Comparison of ENCODE assay signal across 8 mouse cellular contexts in the genomic region with DNA sequence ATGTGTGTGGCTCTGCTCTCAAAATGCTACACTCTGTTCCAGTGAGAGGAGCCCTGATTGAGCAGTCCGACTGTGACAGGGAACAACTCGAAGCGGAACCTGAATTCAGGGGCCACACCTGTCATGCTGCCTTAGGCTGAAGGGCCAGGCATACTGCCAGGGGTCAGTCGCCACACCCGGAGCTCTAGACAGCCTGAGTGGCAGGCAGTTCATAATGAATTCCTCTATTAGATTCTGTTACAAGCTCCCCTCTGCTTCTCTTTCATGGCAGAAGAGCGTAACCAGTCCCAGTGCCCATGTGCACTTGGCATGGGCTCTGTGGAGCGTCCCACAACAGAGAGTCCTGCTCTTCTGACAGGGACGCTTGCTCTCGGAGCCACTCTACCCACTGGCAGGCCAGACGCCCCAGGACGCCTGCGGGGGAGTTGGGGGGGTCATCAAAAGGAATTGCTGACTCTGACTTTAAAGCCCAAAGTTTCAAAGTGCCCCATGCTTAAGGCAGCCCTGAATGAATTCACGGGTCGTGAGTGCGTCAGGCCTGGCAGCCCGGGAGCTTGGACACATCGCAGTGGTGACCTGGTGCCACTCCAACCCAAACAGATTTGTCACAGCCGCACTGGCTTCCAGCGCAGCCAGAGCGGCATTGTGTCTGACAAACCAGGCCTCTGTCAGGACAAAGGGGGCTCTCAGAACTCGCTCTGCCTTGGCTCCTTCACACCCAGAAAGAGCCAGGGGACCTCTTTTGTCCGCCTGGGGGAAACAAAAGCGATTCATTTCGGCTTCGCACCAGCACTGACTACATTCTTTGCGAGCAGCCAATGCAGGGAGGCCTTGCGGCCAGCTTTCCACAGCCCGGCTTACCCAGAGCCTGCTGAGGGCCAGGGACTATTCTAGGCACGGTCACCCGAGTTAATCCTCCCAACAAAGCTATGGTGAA.
DNase-seq lines count a peak whose midpoint lies in the region; ATAC-seq lines count a peak whose summit lies in the region.

No protein-coding gene starts in this region.

- H3K27ac ChIP-seq in kidney, embryonic 16.5 days (ENCODE audit: low read length) = no peak overlapping the region
- H3K27ac ChIP-seq in midbrain, embryonic 15.5 days = peak overlapping the region; percentile 63

- 0 out of 2 replicates have a peak, but pooled peaks have one; percentile 49 for ATAC-seq in kidney, embryonic 16.5 days (ENCODE audit: low FRiP score, low TSS enrichment)
- ATAC-seq in frontal cortex, adult (ENCODE audit: low TSS enrichment) = peak; percentile 99
- ATAC-seq in midbrain, embryonic 15.5 days (replicated peaks) = peak; percentile 89
- ATAC-seq in erythroblast, adult 5-6 weeks (replicated peaks; ENCODE audit: low FRiP score, poor library complexity, severe bottlenecking) = no peak

- H3K9me3 ChIP-seq in kidney, embryonic 16.5 days (ENCODE audit: low read length) = no peaks in the 10 kb centered on the region
- H3K9me3 ChIP-seq in midbrain, embryonic 15.5 days = no peaks in the 10 kb centered on the region

- WGBS in kidney, embryonic 16.5 days = 33% methylated on average over 30 of the region's 30 CpGs
- 8% methylated on average over 30 of the region's 30 CpGs for WGBS in midbrain, embryonic 15.5 days

- no peaks in the 10 kb centered on the region for H3K27me3 ChIP-seq in kidney, embryonic 16.5 days (ENCODE audit: insufficient read depth, low read length)
- H3K27me3 ChIP-seq in midbrain, embryonic 15.5 days (replicated peaks) = no peaks in the 10 kb centered on the region

- intact Hi-C loops in heart, postnatal 36 days (cut with DNase I) = no loop called here

- no peak for DNase-seq in kidney, postnatal 14 days
- DNase-seq in heart, postnatal 36 days = peak; percentile 42 to 63
- peak; percentile 65 to 76 for DNase-seq in left cerebral cortex, adult 9 months (ENCODE audit: low spot score in 2 of 2)
- no peak for DNase-seq in liver

- H3K4me3 ChIP-seq in kidney, embryonic 16.5 days (ENCODE audit: low read length) = no peak overlapping the region
- H3K4me3 ChIP-seq in midbrain, embryonic 15.5 days = no peak overlapping the region

- peaks cover 12% of the 10 kb centered on the region for H3K4me1 ChIP-seq in kidney, embryonic 16.5 days (ENCODE audit: insufficient read depth, low read length)
- peaks cover 29% of the 10 kb centered on the region for H3K4me1 ChIP-seq in midbrain, embryonic 15.5 days

- H3K4me2 ChIP-seq in kidney, embryonic 16.5 days (replicated peaks; ENCODE audit: low read depth, low read length) = no peak overlapping the region
- 0 out of 2 replicates have a peak overlapping the region, but pooled peaks have one; percentile 19 for H3K4me2 ChIP-seq in midbrain, embryonic 15.5 days

- no peak overlapping the region for H3K9ac ChIP-seq in kidney, embryonic 16.5 days (replicated peaks; ENCODE audit: low read length)
- H3K9ac ChIP-seq in midbrain, embryonic 15.5 days = no peak overlapping the region; the same call in 1 of the 2 replicates

- no peaks in the 10 kb centered on the region for H3K36me3 ChIP-seq in kidney, embryonic 16.5 days (ENCODE audit: insufficient read depth, low read length)
- no peaks in the 10 kb centered on the region for H3K36me3 ChIP-seq in midbrain, embryonic 15.5 days (replicated peaks)

Comparison
In these comparisons a context has a peak if more than half of its experiments do, and no peak if none do; other contexts are left out.
1. DNase-seq: peak in heart, postnatal 36 days (2 of 2) and left cerebral cortex, adult 9 months (2 of 2); none in kidney, postnatal 14 days (single experiment) and liver (single experiment).